Mouse (Mus musculus): ENCODE results near the gene Bco2. TPM values are rescaled to one million over a fixed set of nuclear protein-coding genes. Genes with fewer than 3 reads are reported as not detected.

Bco2 gene
- 0.55 and 0.57 TPM in 2 replicates for polyA plus RNA-seq (2012; rRNA removed)

GRCm38 (mm10) chr9:50555094-50555446 lies at the start of gene Bco2:
Gene Bco2 (minus strand): TSS chr9:50555181.

GRCm38 (mm10) chr9:50603189-50603997 lies 48.4 kb upstream of the Bco2 start, which contains the start of the genes Sdhd and Timm8b:
Gene Sdhd (minus strand): TSS chr9:50603812.
Gene Timm8b (plus strand): TSS chr9:50603910.

GRCm38 (mm10) chr9:50561145-50561917 lies 6.3 kb upstream of the Bco2 start, which contains the start of gene Tex12:
Gene Tex12 (minus strand): TSS chr9:50561325.

GRCm38 (mm10) chr9:50554241-50555093 lies 514 bp downstream of the Bco2 start, which contains the start of gene Il18:
Gene Il18 (plus strand): TSS chr9:50554827.

GRCm38 (mm10) chr9:50528293-50528892 lies 26.6 kb downstream of the Bco2 start, which contains the start of gene Pts:
Gene Pts (minus strand): TSS chr9:50528724.

GRCm38 (mm10) chr9:50494311-50494710 lies 60.7 kb downstream of the Bco2 start, which contains the start of gene Plet1:
Gene Plet1 (plus strand): TSS chr9:50494525.

Other genes with a start within 250 kb of the Bco2 start
- 67.3 and 91.6 TPM in 2 replicates for gene Rpl10-ps3, start 210.2 kb downstream of the Bco2 start, polyA plus RNA-seq (2012; rRNA removed)
- gene Plet1, start 60.7 kb downstream of the Bco2 start, polyA plus RNA-seq (2012; rRNA removed), result 0.25 and 4.2 TPM in 2 replicates
- gene Pts, start 26.5 kb downstream of the Bco2 start, polyA plus RNA-seq (2012; rRNA removed), result 76.7 and 86.3 TPM in 2 replicates
- gene Il18, start 354 bp downstream of the Bco2 start, polyA plus RNA-seq (2012; rRNA removed), result 21.4 and 23.9 TPM in 2 replicates
- not detected in 2 replicates for gene Tex12, start 6.1 kb upstream of the Bco2 start, polyA plus RNA-seq (2012; rRNA removed)
- gene Sdhd, start 48.6 kb upstream of the Bco2 start, polyA plus RNA-seq (2012; rRNA removed), result 170 and 192 TPM in 2 replicates
- 424 and 466 TPM in 2 replicates for gene Timm8b, start 48.7 kb upstream of the Bco2 start, polyA plus RNA-seq (2012; rRNA removed)
- gene Pih1d2, start 62.1 kb upstream of the Bco2 start, polyA plus RNA-seq (2012; rRNA removed), result 3.7 and 4.0 TPM in 2 replicates
- 19.6 and 20.6 TPM in 2 replicates for gene Nkapd1, start 62.3 kb upstream of the Bco2 start, polyA plus RNA-seq (2012; rRNA removed)
- 34.1 and 40.0 TPM in 2 replicates for gene Dlat, start 104.6 kb upstream of the Bco2 start, polyA plus RNA-seq (2012; rRNA removed)
- 38.1 and 39.0 TPM in 2 replicates for gene Dixdc1, start 184.3 kb upstream of the Bco2 start, polyA plus RNA-seq (2012; rRNA removed)
- gene 2310030G06Rik, start 191.4 kb upstream of the Bco2 start, polyA plus RNA-seq (2012; rRNA removed), result 1.8 and 2.2 TPM in 2 replicates
- 16.1 and 19.3 TPM in 2 replicates for gene Cryab, start 196.1 kb upstream of the Bco2 start, polyA plus RNA-seq (2012; rRNA removed)
- 1.3 and 4.1 TPM in 2 replicates for gene Hspb2, start 197.2 kb upstream of the Bco2 start, polyA plus RNA-seq (2012; rRNA removed)
- 7.5 and 7.8 TPM in 2 replicates for gene Fdxacb1, start 213.1 kb upstream of the Bco2 start, polyA plus RNA-seq (2012; rRNA removed)
- 51.7 and 53.4 TPM in 2 replicates for gene Alg9, start 219.8 kb upstream of the Bco2 start, polyA plus RNA-seq (2012; rRNA removed)
- gene 1110032A03Rik, start 220.3 kb upstream of the Bco2 start, polyA plus RNA-seq (2012; rRNA removed), result 45.9 and 48.9 TPM in 2 replicates